Mouse (Mus musculus): Measurements from ENCODE around the gene Olfr1192-ps1. TPM values are rescaled to one million over a fixed set of nuclear protein-coding genes. Genes with fewer than 3 reads are reported as not detected.

Olfr1192-ps1 gene
- not detected in 2 replicates for total RNA-seq (2023)

DNA sequence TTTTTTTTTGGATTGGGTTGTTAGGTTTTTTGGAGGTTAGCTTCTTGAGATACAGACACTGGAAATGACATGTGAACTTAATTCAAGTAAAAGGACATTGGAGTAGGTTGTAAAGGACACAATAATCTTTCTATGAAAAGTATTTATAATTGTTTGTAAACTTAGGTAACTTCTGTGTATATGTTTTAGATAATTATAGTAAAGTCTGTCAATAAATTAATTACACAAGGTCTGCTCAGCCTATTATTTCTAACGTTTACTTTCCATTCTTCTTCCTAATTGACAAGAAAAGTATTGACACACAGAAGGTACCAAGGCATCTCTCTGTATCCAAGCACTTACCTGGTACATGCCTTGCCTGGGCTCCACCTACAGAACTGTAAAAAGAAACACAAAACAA is at the start of gene Olfr1192-ps1:
Olfr1192-ps1 (plus strand) TSS at position 301 of the 400 bp plus-strand sequence.

DNA sequence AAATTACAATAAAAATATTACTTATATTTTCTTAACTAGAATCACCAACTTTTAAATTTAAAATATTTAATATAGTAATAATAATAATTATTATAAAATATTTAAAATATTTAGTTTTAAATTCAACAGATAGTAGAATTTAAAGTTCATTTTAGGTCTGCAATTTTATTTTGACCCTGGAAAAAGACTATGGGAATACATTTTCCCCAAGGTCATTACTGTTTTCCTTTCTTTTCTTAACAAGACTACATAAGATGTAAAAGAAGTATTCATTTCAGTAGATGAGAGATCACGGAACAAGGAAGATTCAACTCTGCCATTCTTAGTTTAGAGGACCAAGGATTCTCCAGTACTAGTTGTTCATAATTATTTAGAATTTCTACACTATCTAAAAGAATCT is 8.1 kb upstream of the Olfr1192-ps1 start, which contains the start of gene Olfr1191-ps1:
Olfr1191-ps1 (plus strand) TSS at position 301 of the 400 bp plus-strand sequence.

DNA sequence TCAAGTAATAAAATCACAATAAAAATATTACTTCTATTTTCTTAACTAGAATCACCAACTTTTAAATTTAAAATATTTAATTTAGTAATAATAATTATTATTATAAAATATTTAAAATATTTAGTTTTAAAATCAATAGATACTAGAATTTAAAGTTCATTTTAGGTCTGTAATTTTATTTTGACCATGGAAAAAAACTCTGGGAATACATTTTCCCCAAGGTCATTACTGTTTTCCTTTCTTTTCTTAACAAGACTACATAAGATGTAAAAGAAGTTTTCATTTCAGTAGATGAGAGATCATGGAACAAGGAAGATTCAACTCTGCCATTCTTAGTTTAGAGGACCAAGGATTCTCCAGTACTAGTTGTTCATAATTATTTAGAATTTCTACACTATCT is 27.0 kb downstream of the Olfr1192-ps1 start, which contains the start of gene Olfr1193:
Olfr1193 (plus strand) TSS at position 301 of the 400 bp plus-strand sequence.

DNA sequence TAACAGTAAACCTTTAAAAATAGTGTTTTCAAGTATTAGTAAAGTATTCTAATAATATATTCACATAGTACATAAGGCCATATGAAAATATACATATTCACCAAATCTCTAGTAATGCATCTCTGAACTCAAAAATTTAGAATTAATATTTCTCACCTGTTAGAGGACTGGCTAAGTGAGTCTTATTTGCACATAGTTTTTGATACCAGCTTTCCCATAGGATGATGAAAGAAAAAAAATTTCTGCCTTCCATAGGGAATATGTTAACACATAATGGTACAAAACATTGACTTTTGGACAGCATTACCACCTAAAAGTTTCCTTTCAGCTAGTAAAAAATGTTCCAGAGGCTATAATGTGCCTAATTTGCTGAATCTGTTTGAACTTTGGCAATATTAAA is 40.8 kb downstream of the Olfr1192-ps1 start, which contains the start of gene Olfr1195:
Olfr1195 (minus strand) TSS at position 101 of the 400 bp plus-strand sequence.

DNA sequence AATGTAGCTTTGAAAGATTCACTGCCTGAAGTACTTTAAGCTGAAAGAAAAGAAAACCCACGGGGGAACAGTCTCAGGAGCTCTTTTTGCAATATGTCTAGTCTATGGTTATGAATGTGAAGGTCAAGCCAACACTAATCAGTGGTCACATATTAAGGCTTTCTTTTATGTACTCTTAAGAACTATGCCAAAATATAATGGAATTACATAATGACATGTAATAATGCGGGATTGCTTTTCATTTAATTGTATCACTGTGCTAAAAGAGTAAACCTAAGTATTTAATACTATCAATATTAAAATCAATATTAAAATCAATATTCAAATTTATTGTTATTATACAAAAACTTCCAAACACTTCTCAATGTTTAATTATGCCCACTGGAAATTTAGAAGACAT is 56.2 kb downstream of the Olfr1192-ps1 start, which contains the start of gene Olfr1196:
Olfr1196 (minus strand) TSS at position 101 of the 400 bp plus-strand sequence.

Other genes with a start within 250 kb of the Olfr1192-ps1 start
- gene Olfr1179, start 242.1 kb upstream of the Olfr1192-ps1 start, total RNA-seq (2023), result not detected in 2 replicates
- gene Olfr1180, start 229.4 kb upstream of the Olfr1192-ps1 start, total RNA-seq (2023), result not detected in 2 replicates
- not detected in 2 replicates for gene Olfr1181, start 222.3 kb upstream of the Olfr1192-ps1 start, total RNA-seq (2023)
- gene Gm13757, start 199.4 kb upstream of the Olfr1192-ps1 start, total RNA-seq (2023), result not detected in 2 replicates
- not detected in 2 replicates for gene Olfr1183, start 193.6 kb upstream of the Olfr1192-ps1 start, total RNA-seq (2023)
- not detected in 2 replicates for gene Olfr1184, start 164.9 kb upstream of the Olfr1192-ps1 start, total RNA-seq (2023)
- gene Olfr1185-ps1, start 155.2 kb upstream of the Olfr1192-ps1 start, total RNA-seq (2023), result not detected in 2 replicates
- gene Olfr1186, start 130.0 kb upstream of the Olfr1192-ps1 start, total RNA-seq (2023), result not detected in 2 replicates
- not detected in 2 replicates for gene Olfr1188, start 91.6 kb upstream of the Olfr1192-ps1 start, total RNA-seq (2023)
- gene Olfr1189, start 62.1 kb upstream of the Olfr1192-ps1 start, total RNA-seq (2023), result not detected in 2 replicates
- gene Olfr1191-ps1, start 8.0 kb upstream of the Olfr1192-ps1 start, total RNA-seq (2023), result 0.06 TPM in 1 of 2 replicates, not detected in the other
- gene Olfr1193, start 27.1 kb downstream of the Olfr1192-ps1 start, total RNA-seq (2023), result not detected in 2 replicates
- not detected in 2 replicates for gene Olfr1195, start 40.7 kb downstream of the Olfr1192-ps1 start, total RNA-seq (2023)
- gene Olfr1196, start 56.1 kb downstream of the Olfr1192-ps1 start, total RNA-seq (2023), result not detected in 2 replicates
- not detected in 2 replicates for gene Olfr1197, start 83.9 kb downstream of the Olfr1192-ps1 start, total RNA-seq (2023)
- not detected in 2 replicates for gene Olfr1198, start 102.9 kb downstream of the Olfr1192-ps1 start, total RNA-seq (2023)
- gene Olfr1199, start 112.0 kb downstream of the Olfr1192-ps1 start, total RNA-seq (2023), result not detected in 2 replicates
- gene Olfr1200, start 122.0 kb downstream of the Olfr1192-ps1 start, total RNA-seq (2023), result not detected in 2 replicates
- not detected in 2 replicates for gene Olfr1201, start 144.5 kb downstream of the Olfr1192-ps1 start, total RNA-seq (2023)
- not detected in 2 replicates for gene Olfr1202, start 166.0 kb downstream of the Olfr1192-ps1 start, total RNA-seq (2023)
- gene Olfr1205, start 181.2 kb downstream of the Olfr1192-ps1 start, total RNA-seq (2023), result not detected in 2 replicates
- not detected in 2 replicates for gene Olfr1204, start 200.8 kb downstream of the Olfr1192-ps1 start, total RNA-seq (2023)
- gene Olfr1206, start 214.7 kb downstream of the Olfr1192-ps1 start, total RNA-seq (2023), result not detected in 2 replicates